Mouse (Mus musculus) kidney, adult 11 months (tissue): ENCODE results near the gene Cdk19.

Experiments used
- DNase-seq: peaks from one replicate; pipeline ENCODE4 v3.0.0; 2022

Gene Cdk19

GRCm38 (mm10) chr10:40349631-40350177 is 10.3 kb downstream of the Cdk19 start:
- peak; percentile 35 for DNase-seq

GRCm38 (mm10) chr10:40350245-40350932 is 11.0 kb downstream of the Cdk19 start:
- DNase-seq = no peak

GRCm38 (mm10) chr10:40351156-40351555 is 11.8 kb downstream of the Cdk19 start:
- no peak for DNase-seq

- DNase-seq = no peak
These were observed 14.7 kb downstream of the Cdk19 start for GRCm38 (mm10) chr10:40354081-40354480.

- DNase-seq = no peak
These were observed 15.2 kb downstream of the Cdk19 start for GRCm38 (mm10) chr10:40354556-40354955.

- no peak for DNase-seq
These were observed 18.8 kb downstream of the Cdk19 start for GRCm38 (mm10) chr10:40358166-40358565.

- DNase-seq = no peak
These were observed 19.8 kb downstream of the Cdk19 start for GRCm38 (mm10) chr10:40359131-40359530.

- no peak for DNase-seq
These were observed 23.6 kb downstream of the Cdk19 start for GRCm38 (mm10) chr10:40363004-40363403.

GRCm38 (mm10) chr10:40364642-40365361 is 25.4 kb downstream of the Cdk19 start:
- DNase-seq = no peak

- DNase-seq = no peak
These were observed 26.6 kb downstream of the Cdk19 start for GRCm38 (mm10) chr10:40365991-40366390.

GRCm38 (mm10) chr10:40368516-40368915 is 29.2 kb downstream of the Cdk19 start:
- no peak for DNase-seq

GRCm38 (mm10) chr10:40370156-40370555 is 30.8 kb downstream of the Cdk19 start:
- DNase-seq = no peak

GRCm38 (mm10) chr10:40371184-40371913 is 32.0 kb downstream of the Cdk19 start:
- DNase-seq = no peak

- DNase-seq = no peak
These were observed 32.7 kb downstream of the Cdk19 start for GRCm38 (mm10) chr10:40371914-40372675.

- DNase-seq = no peak
These were observed 34.4 kb downstream of the Cdk19 start for GRCm38 (mm10) chr10:40373749-40374148.

GRCm38 (mm10) chr10:40374828-40375227 is 35.5 kb downstream of the Cdk19 start:
- DNase-seq = no peak

- no peak for DNase-seq
These were observed 36.9 kb downstream of the Cdk19 start for GRCm38 (mm10) chr10:40376286-40376685.

- no peak for DNase-seq
These were observed 38.9 kb downstream of the Cdk19 start for GRCm38 (mm10) chr10:40378284-40378683.

- DNase-seq = no peak
These were observed 40.3 kb downstream of the Cdk19 start for GRCm38 (mm10) chr10:40379682-40380081.

- DNase-seq = no peak
These were observed 46.0 kb downstream of the Cdk19 start for GRCm38 (mm10) chr10:40385397-40385796.

- no peak for DNase-seq
These were observed 46.8 kb downstream of the Cdk19 start for GRCm38 (mm10) chr10:40386126-40386525.

GRCm38 (mm10) chr10:40393447-40394143 is 54.2 kb downstream of the Cdk19 start:
- no peak for DNase-seq
